Mouse (Mus musculus): ENCODE results near the gene Nsun4. TPM values are rescaled to one million over a fixed set of nuclear protein-coding genes. Genes with fewer than 3 reads are reported as not detected.
A peak's percentile ranks its signal among the peaks of the same experiment; 100 is the strongest.

Gene Nsun4
- polyA plus RNA-seq, 1 experiment from 2014 or later, result 21.3 TPM

DNA sequence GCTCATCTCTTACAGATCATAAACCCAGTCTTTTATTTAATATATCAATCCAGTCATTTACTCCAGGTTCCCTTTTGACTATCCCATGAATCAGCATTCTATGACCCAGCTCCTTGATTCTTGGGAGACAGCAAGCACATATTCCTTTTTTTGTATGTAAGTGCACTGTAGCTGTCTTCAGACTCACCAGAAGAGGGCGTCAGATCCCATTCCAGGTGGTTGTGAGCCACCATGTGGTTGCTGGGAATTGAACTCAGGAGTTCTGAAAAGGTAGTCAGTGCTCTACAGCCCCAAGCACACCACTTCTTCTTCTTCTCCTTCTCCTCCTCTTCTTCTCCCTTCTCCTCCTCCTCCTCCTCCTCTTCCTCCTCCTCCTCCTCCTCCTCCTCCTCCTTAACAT lies 3.9 kb upstream of the Nsun4 start:
- ATAC-seq (replicated peaks; ENCODE audit: insufficient number of reproducible peaks, low FRiP score, low TSS enrichment, low read depth), result no peak

DNA sequence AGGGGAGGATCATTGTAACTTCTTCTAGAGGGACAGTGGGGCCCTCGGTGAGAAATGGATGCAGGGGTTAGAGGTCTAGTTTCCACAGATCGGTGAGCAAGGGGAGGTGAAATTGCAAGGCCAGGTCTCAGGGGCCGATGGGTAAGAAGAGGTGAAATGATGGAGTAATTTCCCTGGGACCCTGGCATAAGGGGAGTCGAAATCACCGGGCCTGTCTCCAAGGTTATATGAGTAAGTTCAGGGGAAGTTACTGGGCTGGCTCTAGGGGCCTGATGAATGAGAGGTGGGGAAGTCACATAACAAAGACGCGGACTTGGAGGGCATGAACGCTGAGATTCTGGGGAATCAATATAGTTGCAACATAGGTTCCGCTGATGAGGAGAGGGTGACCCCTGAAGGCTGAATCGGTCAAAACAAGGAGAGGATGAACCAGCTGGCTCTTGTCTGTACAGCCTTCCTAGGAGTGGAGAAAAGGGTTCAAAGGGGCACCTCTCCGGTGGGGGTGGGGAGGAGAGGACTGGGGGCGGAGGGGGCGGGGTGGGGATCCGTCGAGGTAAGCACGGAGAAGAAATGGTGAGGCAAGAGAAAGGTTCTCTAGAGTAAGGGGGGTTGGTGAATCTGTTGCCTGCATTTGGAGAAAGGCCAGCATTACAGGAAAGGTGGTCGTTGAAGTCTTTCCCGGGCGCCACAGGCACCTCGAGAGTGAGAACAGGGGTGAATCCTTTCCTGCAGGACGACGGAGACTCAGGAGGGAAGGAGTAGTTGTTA lies 966 bp downstream of the Nsun4 start:
- Histone ChIP-seq H3K27ac (replicated peaks; ENCODE audit: low read depth, low read length) (peak overlapping the region; percentile 53; the same call in 1 of the 2 replicates), H3K4me3 (ENCODE audit: low read depth, low read length) (peak overlapping the region; percentile 56), H3K36me3 (replicated peaks; ENCODE audit: control insufficient read depth, insufficient read depth, low read depth, low read length) (no peaks in the 10 kb centered on the region), H3K9me3 (replicated peaks; ENCODE audit: control insufficient read depth, low read length) (no peaks in the 10 kb centered on the region), H3K27me3 (ENCODE audit: control insufficient read depth, insufficient read depth, low read length) (no peaks in the 10 kb centered on the region), H3K9ac (replicated peaks; ENCODE audit: low read length) (peak overlapping the region; percentile 61), H3K4me1 (ENCODE audit: control insufficient read depth, insufficient read depth, low read length) (no peaks in the 10 kb centered on the region; the same call in 1 of the 2 replicates), H3K4me2 (ENCODE audit: low read depth, low read length) (peak overlapping the region; percentile 60)
- 9% methylated on average over 21 of the region's 22 CpGs for WGBS
- DNase-seq (ENCODE audit: low spot score) (peak; percentile 61), ATAC-seq (replicated peaks; ENCODE audit: insufficient number of reproducible peaks, low FRiP score, low TSS enrichment, low read depth) (peak; percentile 44)

More for the DNA sequence above, 3.9 kb upstream of the Nsun4 start:
- H3K9me3 ChIP-seq (replicated peaks; ENCODE audit: control insufficient read depth, low read length), result no peaks in the 10 kb centered on the region
- no peak overlapping the region for H3K9ac ChIP-seq (replicated peaks; ENCODE audit: low read length)
- no peaks in the 10 kb centered on the region; the same call in 1 of the 2 replicates for H3K4me1 ChIP-seq (ENCODE audit: control insufficient read depth, insufficient read depth, low read length)
- H3K27ac ChIP-seq (replicated peaks; ENCODE audit: low read depth, low read length), result no peak overlapping the region
- no peak for DNase-seq (ENCODE audit: low spot score)
- WGBS, result 4% methylated on average over 1 of the region's 1 CpGs
- H3K4me3 ChIP-seq (ENCODE audit: low read depth, low read length), result no peak overlapping the region
- no peaks in the 10 kb centered on the region for H3K27me3 ChIP-seq (ENCODE audit: control insufficient read depth, insufficient read depth, low read length)
- H3K4me2 ChIP-seq (ENCODE audit: low read depth, low read length), result no peak overlapping the region
- H3K36me3 ChIP-seq (replicated peaks; ENCODE audit: control insufficient read depth, insufficient read depth, low read depth, low read length), result no peaks in the 10 kb centered on the region

DNA sequence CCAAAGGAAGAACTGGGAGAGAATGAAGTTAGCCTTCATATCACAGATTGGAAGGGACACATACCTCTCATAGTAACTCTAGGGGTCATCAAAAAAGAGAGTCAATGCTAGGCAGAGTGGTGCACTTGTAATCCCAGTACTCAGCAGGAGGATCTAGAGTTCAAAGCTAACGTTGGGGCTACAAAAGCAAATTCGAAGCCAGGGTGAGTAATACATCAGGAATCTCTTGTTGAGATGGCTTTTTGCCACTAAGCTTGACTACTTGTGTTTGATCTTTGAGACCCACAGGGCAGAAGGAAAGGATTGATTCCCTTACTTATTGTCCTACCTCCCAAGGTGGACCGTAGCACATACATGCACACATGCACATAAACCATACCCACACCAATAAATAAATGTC lies 4.5 kb downstream of the Nsun4 start:
- no peak for ATAC-seq (replicated peaks; ENCODE audit: insufficient number of reproducible peaks, low FRiP score, low TSS enrichment, low read depth)
- H3K4me2 ChIP-seq (ENCODE audit: low read depth, low read length), result no peak overlapping the region
- no peaks in the 10 kb centered on the region for H3K36me3 ChIP-seq (replicated peaks; ENCODE audit: control insufficient read depth, insufficient read depth, low read depth, low read length)
- H3K9ac ChIP-seq (replicated peaks; ENCODE audit: low read length), result no peak overlapping the region
- no peak overlapping the region for H3K4me3 ChIP-seq (ENCODE audit: low read depth, low read length)
- 88% methylated on average over 3 of the region's 3 CpGs for WGBS
- H3K27ac ChIP-seq (replicated peaks; ENCODE audit: low read depth, low read length), result no peak overlapping the region
- H3K9me3 ChIP-seq (replicated peaks; ENCODE audit: control insufficient read depth, low read length), result no peaks in the 10 kb centered on the region
- no peaks in the 10 kb centered on the region; the same call in 1 of the 2 replicates for H3K4me1 ChIP-seq (ENCODE audit: control insufficient read depth, insufficient read depth, low read length)
- DNase-seq (ENCODE audit: low spot score), result no peak
- H3K27me3 ChIP-seq (ENCODE audit: control insufficient read depth, insufficient read depth, low read length), result no peaks in the 10 kb centered on the region

DNA sequence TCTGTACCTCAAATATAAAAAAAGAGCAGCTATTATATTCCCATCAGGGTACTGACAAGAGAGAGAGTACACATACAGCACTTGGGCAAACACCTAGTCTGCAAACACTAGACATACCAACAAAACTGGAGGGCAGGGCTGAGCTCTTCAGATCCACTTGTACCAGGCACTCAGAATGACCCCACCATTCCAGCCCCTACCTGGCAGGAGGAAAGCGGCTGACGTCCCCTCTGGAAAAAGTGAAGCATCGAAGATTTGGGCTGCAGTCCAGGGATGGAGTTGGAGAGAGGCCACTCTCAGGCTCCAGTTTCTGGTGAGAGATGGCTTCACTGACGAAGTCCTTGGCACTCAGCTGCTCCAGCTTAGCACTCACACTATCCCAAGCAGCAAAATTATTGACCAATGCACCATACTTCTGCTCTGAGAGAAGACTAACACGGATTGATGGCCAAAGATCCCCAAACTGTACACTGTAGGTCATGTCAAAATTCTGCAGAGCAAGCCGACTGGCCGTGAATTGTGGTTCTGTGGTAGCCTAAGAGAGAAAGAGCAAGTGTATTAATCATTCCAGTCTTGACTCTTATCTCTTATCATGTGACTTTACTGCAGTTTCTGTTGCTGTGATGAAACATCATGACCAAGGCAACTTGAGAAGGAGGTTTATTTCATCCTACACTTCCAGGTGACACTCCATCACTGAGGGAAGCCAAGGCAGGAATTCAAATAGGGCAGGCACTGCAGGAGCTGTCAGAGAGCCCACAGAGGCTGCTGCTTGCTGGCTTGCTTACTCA lies 5.4 kb downstream of the Nsun4 start:
- ATAC-seq (replicated peaks; ENCODE audit: insufficient number of reproducible peaks, low FRiP score, low TSS enrichment, low read depth), result no peak

DNA sequence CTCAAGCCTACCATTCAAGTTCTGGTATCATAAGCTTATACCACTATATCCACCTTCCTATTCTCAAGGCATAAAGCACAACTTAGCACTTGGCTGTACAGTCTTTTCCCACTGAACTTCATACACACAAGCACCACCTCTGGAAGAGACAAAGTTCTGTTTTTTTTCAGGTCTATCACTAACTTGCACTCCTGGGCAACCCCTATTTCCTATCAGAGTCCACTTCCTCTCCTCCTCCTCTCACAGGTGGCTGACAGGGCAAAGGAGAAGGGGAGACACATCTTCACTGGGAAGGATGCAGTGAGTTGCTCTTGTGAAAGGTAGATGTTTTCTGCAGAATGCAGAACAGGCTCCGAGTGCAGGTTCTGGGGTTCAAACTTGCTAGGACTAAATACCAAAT lies 6.0 kb downstream of the Nsun4 start:
- Histone ChIP-seq H3K27me3 (ENCODE audit: control insufficient read depth, insufficient read depth, low read length) (no peaks in the 10 kb centered on the region), H3K9ac (replicated peaks; ENCODE audit: low read length) (no peak overlapping the region), H3K36me3 (replicated peaks; ENCODE audit: control insufficient read depth, insufficient read depth, low read depth, low read length) (no peaks in the 10 kb centered on the region), H3K9me3 (replicated peaks; ENCODE audit: control insufficient read depth, low read length) (no peaks in the 10 kb centered on the region), H3K27ac (replicated peaks; ENCODE audit: low read depth, low read length) (no peak overlapping the region), H3K4me1 (ENCODE audit: control insufficient read depth, insufficient read depth, low read length) (no peaks in the 10 kb centered on the region; the same call in 1 of the 2 replicates), H3K4me3 (ENCODE audit: low read depth, low read length) (no peak overlapping the region), H3K4me2 (ENCODE audit: low read depth, low read length) (no peak overlapping the region)
- ATAC-seq (replicated peaks; ENCODE audit: insufficient number of reproducible peaks, low FRiP score, low TSS enrichment, low read depth) (no peak), DNase-seq (ENCODE audit: low spot score) (no peak)
- WGBS, result 89% methylated on average over 1 of the region's 1 CpGs

More for the DNA sequence above, 5.4 kb downstream of the Nsun4 start:
- no peaks in the 10 kb centered on the region; the same call in 1 of the 2 replicates for H3K4me1 ChIP-seq (ENCODE audit: control insufficient read depth, insufficient read depth, low read length)
- no peak overlapping the region for H3K4me2 ChIP-seq (ENCODE audit: low read depth, low read length)
- H3K27me3 ChIP-seq (ENCODE audit: control insufficient read depth, insufficient read depth, low read length), result no peaks in the 10 kb centered on the region
- no peaks in the 10 kb centered on the region for H3K36me3 ChIP-seq (replicated peaks; ENCODE audit: control insufficient read depth, insufficient read depth, low read depth, low read length)
- no peak overlapping the region for H3K27ac ChIP-seq (replicated peaks; ENCODE audit: low read depth, low read length)
- H3K9ac ChIP-seq (replicated peaks; ENCODE audit: low read length), result no peak overlapping the region
- no peak for DNase-seq (ENCODE audit: low spot score)
- no peaks in the 10 kb centered on the region for H3K9me3 ChIP-seq (replicated peaks; ENCODE audit: control insufficient read depth, low read length)
- H3K4me3 ChIP-seq (ENCODE audit: low read depth, low read length), result no peak overlapping the region
- WGBS, result 85% methylated on average over 7 of the region's 7 CpGs

DNA sequence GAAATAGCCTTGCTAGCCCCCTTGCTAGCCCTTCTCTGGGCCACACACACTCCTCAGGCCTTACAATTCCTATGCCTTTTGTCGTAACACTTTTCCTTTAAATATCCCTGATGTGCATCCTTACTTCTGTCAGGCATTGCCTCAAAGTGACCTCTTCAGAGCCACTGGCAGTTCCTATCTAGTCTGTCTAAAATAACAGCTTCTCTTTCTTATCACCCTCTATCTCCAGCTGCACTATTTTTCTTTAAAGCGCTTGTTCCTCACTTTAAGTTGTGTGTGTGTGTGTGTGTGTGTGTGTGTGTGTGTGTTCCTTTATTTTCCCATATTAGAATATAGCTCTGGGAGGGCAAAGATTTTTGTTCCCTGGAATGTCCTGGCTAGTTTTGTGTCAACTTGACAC lies 7.1 kb downstream of the Nsun4 start:
- WGBS, result 94% methylated on average over 2 of the region's 2 CpGs
- Histone ChIP-seq H3K27me3 (ENCODE audit: control insufficient read depth, insufficient read depth, low read length) (no peaks in the 10 kb centered on the region), H3K27ac (replicated peaks; ENCODE audit: low read depth, low read length) (no peak overlapping the region), H3K9ac (replicated peaks; ENCODE audit: low read length) (no peak overlapping the region), H3K9me3 (replicated peaks; ENCODE audit: control insufficient read depth, low read length) (no peaks in the 10 kb centered on the region), H3K4me2 (ENCODE audit: low read depth, low read length) (no peak overlapping the region), H3K4me3 (ENCODE audit: low read depth, low read length) (no peak overlapping the region), H3K36me3 (replicated peaks; ENCODE audit: control insufficient read depth, insufficient read depth, low read depth, low read length) (no peaks in the 10 kb centered on the region), H3K4me1 (ENCODE audit: control insufficient read depth, insufficient read depth, low read length) (no peaks in the 10 kb centered on the region)
- DNase-seq (ENCODE audit: low spot score), result no peak
- no peak for ATAC-seq (replicated peaks; ENCODE audit: insufficient number of reproducible peaks, low FRiP score, low TSS enrichment, low read depth)

DNA sequence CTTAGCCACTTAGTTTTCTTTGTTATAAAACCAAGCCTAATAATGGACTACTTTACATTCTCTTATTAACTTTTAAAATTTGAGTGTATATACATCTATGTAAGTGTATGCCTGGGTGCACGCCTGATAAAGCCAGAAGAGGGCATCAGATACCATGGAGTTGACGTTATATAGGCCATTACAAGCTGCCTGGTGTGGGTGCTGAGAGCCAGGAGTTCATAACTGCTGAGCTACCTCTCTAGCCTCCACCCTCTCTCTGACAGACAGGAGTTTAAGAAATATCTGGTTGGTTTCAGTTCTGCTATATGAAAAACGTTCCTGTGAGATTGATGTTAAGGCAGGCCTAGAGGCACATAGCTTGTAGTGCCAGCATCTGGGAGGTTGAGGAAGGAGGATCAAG lies 11.5 kb downstream of the Nsun4 start:
- no peak overlapping the region for H3K27ac ChIP-seq (replicated peaks; ENCODE audit: low read depth, low read length)
- ATAC-seq (replicated peaks; ENCODE audit: insufficient number of reproducible peaks, low FRiP score, low TSS enrichment, low read depth), result no peak
- no peaks in the 10 kb centered on the region for H3K36me3 ChIP-seq (replicated peaks; ENCODE audit: control insufficient read depth, insufficient read depth, low read depth, low read length)
- H3K9me3 ChIP-seq (replicated peaks; ENCODE audit: control insufficient read depth, low read length), result no peaks in the 10 kb centered on the region
- H3K4me2 ChIP-seq (ENCODE audit: low read depth, low read length), result no peak overlapping the region
- H3K9ac ChIP-seq (replicated peaks; ENCODE audit: low read length), result no peak overlapping the region
- no peak overlapping the region for H3K4me3 ChIP-seq (ENCODE audit: low read depth, low read length)
- no peak for DNase-seq (ENCODE audit: low spot score)
- WGBS, result 82% methylated on average over 3 of the region's 3 CpGs
- H3K27me3 ChIP-seq (ENCODE audit: control insufficient read depth, insufficient read depth, low read length), result no peaks in the 10 kb centered on the region
- H3K4me1 ChIP-seq (ENCODE audit: control insufficient read depth, insufficient read depth, low read length), result no peaks in the 10 kb centered on the region

DNA sequence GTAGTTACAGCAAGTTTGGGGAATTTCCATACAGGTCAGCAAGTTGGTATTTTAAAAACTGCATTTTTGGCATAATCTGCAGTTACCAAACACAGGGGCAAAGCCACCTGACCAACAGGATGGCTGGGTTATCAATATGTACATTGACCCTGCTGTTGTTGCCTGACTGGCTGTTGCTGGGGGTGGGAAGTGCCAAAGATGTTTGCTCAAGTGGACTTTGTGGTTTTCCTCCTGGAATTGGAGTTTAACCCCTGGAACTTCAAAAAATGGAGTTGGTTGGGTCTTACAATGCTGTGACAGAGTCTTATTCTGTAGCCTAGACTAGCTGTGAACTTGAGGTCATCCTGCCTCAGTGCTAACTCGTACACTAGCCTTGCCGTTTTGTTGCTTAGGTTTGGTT lies 13.2 kb downstream of the Nsun4 start:
- no peaks in the 10 kb centered on the region for H3K9me3 ChIP-seq (replicated peaks; ENCODE audit: control insufficient read depth, low read length)
- no peak for DNase-seq (ENCODE audit: low spot score)
- no peak overlapping the region for H3K4me2 ChIP-seq (ENCODE audit: low read depth, low read length)
- H3K9ac ChIP-seq (replicated peaks; ENCODE audit: low read length), result no peak overlapping the region
- no peak for ATAC-seq (replicated peaks; ENCODE audit: insufficient number of reproducible peaks, low FRiP score, low TSS enrichment, low read depth)
- H3K4me1 ChIP-seq (ENCODE audit: control insufficient read depth, insufficient read depth, low read length), result no peaks in the 10 kb centered on the region
- no peak overlapping the region for H3K4me3 ChIP-seq (ENCODE audit: low read depth, low read length)
- H3K27me3 ChIP-seq (ENCODE audit: control insufficient read depth, insufficient read depth, low read length), result no peaks in the 10 kb centered on the region
- H3K36me3 ChIP-seq (replicated peaks; ENCODE audit: control insufficient read depth, insufficient read depth, low read depth, low read length), result no peaks in the 10 kb centered on the region
- H3K27ac ChIP-seq (replicated peaks; ENCODE audit: low read depth, low read length), result no peak overlapping the region
- 93% methylated on average over 2 of the region's 2 CpGs for WGBS
